Mouse (Mus musculus) intestine, embryonic 14.5 days (tissue): ENCODE data around the gene Ppif. TPM values are rescaled to one million over a fixed set of nuclear protein-coding genes. Genes with fewer than 3 reads are reported as not detected.

Source experiments
- ATAC-seq: fragments of 200-750 bp; cut with Nextera tagmentation; replicated peaks from 2 replicates; pipeline ENCODE4 v1.8.0; 2017; ENCODE audit warnings: low read depth, moderate number of reproducible peaks, moderate TSS enrichment, moderate library complexity; ENCODE audit not compliant: low FRiP score, low TSS enrichment
- DNase-seq: peaks from one replicate; pipeline ENCODE4 v3.0.0-alpha.2; 2018; ENCODE audit warnings: low spot score
- H3K27ac ChIP-seq: fragments of 300-500 bp; sonication (generic); 2 replicates; pipeline ENCODE4 v1.5.1; 2014; ENCODE audit warnings: low read depth, mild to moderate bottlenecking, control low read depth
- H3K27me3 ChIP-seq: fragments of 300-500 bp; sonication (generic); replicated peaks from 2 replicates; pipeline ENCODE4 v1.6.1; 2014; ENCODE audit warnings: low read length, control low read depth; ENCODE audit not compliant: control insufficient read depth, insufficient read depth
- H3K36me3 ChIP-seq: fragments of 300-500 bp; sonication (generic); 2 replicates; pipeline ENCODE4 v1.6.1; 2014; ENCODE audit warnings: low read length, control low read depth; ENCODE audit not compliant: control insufficient read depth, insufficient read depth
- H3K4me1 ChIP-seq: fragments of 300-500 bp; sonication (generic); replicated peaks from 2 replicates; pipeline ENCODE4 v1.6.1; 2014; ENCODE audit warnings: low read length, control low read depth, mixed read lengths; ENCODE audit not compliant: control insufficient read depth, insufficient read depth
- H3K4me2 ChIP-seq: fragments of 300-500 bp; sonication (generic); 2 replicates; pipeline ENCODE4 v1.6.1; 2014; ENCODE audit warnings: low read length
- H3K4me3 ChIP-seq: fragments of 300-500 bp; sonication (generic); 2 replicates; pipeline ENCODE4 v1.5.1; 2014; ENCODE audit warnings: low read depth, low read length, control low read depth, mixed read lengths
- H3K9ac ChIP-seq: fragments of 300-500 bp; sonication (generic); 2 replicates; pipeline ENCODE4 v1.6.1; 2014; ENCODE audit warnings: mild to moderate bottlenecking, low read length
- H3K9me3 ChIP-seq: fragments of 300-500 bp; sonication (generic); 2 replicates; pipeline ENCODE4 v1.6.1; 2016; ENCODE audit warnings: low read length, control low read depth; ENCODE audit not compliant: control insufficient read depth
- WGBS: fragments of 180-500 bp; shearing (Covaris S2); extraction: QIAGEN DNeasy Blood & Tissue Kit; methylation state at CpG from one replicate; pipeline ENCODE4 v1.1.7; 2014; 5-methylcytosine and 5-hydroxymethylcytosine counted together
- polyA plus RNA-seq: library from polyadenylated mRNA; unstranded; fragments of >200 nt; fragmentation: Nextera tagmentation; extraction: Ambion mirVana; gene quantifications from 2 replicates; pipeline ENCODE4 v1.2.1, GENCODE M21; 2014

Gene Ppif
- polyA plus RNA-seq, 1 experiment from 2014 or later = 71.4 TPM

DNA sequence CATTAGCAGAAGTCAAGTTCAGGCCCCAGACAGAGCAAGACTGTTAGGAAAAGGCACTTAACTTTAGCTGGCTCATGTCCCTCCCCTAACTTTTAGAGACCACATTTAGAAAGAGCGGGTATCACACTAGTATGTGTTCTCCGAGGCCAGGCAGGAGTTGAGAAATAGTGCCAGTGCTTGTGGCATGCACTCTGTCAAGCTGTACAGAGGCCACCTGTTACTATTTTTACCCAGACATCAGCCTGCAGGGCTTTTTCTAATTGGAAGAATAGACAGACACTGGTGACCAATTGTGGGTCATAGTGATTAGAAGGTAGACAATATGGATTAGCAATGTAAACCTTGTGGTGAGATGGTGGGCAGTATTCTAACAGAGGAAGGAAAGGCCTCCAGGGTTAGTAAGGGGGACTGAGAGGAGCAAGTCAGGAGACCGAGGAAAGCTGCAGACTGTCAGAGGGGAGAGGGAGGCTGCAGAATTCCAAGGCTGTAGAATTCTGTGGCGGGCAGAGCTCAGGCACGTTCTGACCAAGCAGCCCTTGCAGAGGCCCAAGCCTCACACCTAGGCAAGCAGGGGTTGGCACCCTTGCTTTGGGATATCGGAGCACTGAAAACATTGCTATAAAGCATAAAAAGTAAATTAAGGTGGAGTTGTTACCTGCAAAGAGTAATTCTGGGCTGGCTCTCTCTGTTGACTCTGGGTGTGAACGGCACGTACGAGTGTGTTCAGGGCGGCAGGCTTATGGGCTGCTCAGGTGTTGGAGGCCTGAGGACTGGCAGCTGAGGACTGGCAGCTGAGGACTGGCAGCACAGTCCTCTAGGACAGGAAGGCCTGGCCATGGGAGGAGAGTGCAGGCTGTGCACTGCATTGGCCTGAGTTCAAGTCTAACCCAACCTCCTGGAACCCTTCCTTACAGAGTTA lies 6.7 kb upstream of the Ppif start:
- DNase-seq (no peak), ATAC-seq (no peak; the same call in 1 of the 2 replicates)
- Histone ChIP-seq H3K36me3 (no peaks in the 10 kb centered on the region), H3K27ac (peak overlapping the region; percentile 64; the same call in 1 of the 2 replicates), H3K4me3 (no peak overlapping the region), H3K4me1 (0 out of 2 replicates have a peak, but pooled peaks cover 4% of the 10 kb centered on the region), H3K27me3 (no peaks in the 10 kb centered on the region), H3K9ac (no peak overlapping the region), H3K9me3 (no peaks in the 10 kb centered on the region), H3K4me2 (no peak overlapping the region)
- WGBS = 68% methylated on average over 10 of the region's 10 CpGs

DNA sequence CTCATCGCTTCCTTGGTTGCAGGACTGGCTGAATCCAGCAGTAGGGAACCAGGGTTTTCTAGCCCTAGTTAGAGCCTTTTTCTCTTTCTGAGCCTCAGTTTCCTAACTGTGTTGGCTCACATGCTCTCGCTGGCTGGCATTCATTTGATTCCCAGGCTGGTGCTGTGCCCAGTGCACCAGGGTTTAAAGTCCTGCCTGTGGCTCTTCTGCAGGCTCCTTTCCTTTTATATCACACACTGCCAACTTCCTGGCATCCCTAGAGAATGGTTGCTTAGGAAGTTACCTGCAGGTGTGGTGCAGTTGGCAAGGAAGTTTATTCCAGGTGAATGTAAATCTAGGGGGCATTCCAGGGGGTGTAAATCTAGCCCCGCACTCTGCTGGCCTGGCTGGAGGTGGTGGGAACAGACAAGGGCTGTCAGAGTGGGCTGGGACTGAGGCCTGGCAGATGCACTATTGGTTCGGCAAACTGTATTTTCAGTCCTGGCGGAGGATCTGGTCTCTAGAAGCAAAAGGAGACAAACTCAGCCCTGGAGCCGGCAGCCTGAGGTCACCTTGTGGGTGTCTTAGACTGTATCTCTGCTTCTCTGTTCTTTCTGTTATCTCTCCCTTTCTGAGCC lies 575 bp upstream of the Ppif start:
- H3K4me1 ChIP-seq = peaks cover 15% of the 10 kb centered on the region
- no peak overlapping the region; the same call in 1 of the 2 replicates for H3K27ac ChIP-seq
- peak overlapping the region; percentile 74; the same call in 1 of the 2 replicates for H3K4me3 ChIP-seq
- DNase-seq = no peak
- ATAC-seq = peak; percentile 30; the same call in 1 of the 2 replicates
- H3K27me3 ChIP-seq = no peaks in the 10 kb centered on the region
- H3K9ac ChIP-seq = no peak overlapping the region
- H3K9me3 ChIP-seq = no peaks in the 10 kb centered on the region
- H3K36me3 ChIP-seq = peaks cover 27% of the 10 kb centered on the region
- 55% methylated on average over 6 of the region's 6 CpGs for WGBS
- peak overlapping the region; percentile 83 for H3K4me2 ChIP-seq

DNA sequence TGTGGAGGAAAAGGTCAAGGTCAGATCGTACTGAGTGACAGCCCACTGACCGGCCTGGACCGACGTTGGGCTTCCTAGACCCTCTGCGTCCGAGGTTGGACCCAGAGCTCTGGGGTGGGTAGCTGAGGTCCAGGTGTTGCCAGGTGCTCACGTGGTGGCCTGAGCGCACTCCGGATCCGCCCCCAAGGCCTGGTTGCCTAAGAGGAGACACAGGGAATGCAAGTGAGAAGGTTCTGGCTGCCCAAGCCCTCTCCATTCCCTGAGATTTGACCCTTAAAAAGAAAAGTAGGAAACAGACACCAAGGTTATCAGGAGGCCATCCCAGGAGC lies 579 bp downstream of the Ppif start:
- Histone ChIP-seq H3K4me2 (peak overlapping the region; percentile 83), H3K9ac (peak overlapping the region; percentile 70), H3K4me3 (peak overlapping the region; percentile 74), H3K36me3 (peaks cover 38% of the 10 kb centered on the region), H3K27me3 (no peaks in the 10 kb centered on the region), H3K4me1 (peaks cover 15% of the 10 kb centered on the region), H3K27ac (peak overlapping the region; percentile 25; the same call in 1 of the 2 replicates), H3K9me3 (no peaks in the 10 kb centered on the region)
- DNase-seq (peak; percentile 72), ATAC-seq (peak; percentile 74)
- WGBS = 0% methylated on average over 10 of the region's 10 CpGs

DNA sequence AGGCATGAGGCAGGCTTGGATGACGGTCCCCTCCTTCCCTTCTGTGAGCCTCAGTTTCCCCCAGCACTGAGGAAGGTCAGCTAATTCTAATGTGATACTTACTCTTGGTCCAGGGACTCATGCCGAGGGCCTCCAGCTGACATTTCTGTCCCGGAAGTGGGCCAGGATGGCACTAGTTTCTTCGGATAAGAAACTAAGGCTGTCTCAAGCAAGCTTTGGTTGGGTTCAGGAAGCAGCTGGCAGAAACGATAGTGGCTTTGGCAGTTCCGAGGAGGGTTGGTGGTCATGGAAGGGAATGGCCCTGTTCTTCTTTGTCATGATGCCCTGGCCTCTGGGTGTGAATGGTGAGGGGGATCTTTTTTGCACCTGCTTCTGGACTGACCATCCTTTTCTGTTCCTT lies 1.1 kb downstream of the Ppif start:
- Histone ChIP-seq H3K4me2 (peak overlapping the region; percentile 83), H3K4me1 (peaks cover 15% of the 10 kb centered on the region), H3K9me3 (no peaks in the 10 kb centered on the region), H3K36me3 (peaks cover 43% of the 10 kb centered on the region), H3K27ac (no peak overlapping the region), H3K27me3 (no peaks in the 10 kb centered on the region), H3K9ac (peak overlapping the region; percentile 70), H3K4me3 (peak overlapping the region; percentile 74)
- DNase-seq (no peak), ATAC-seq (no peak)
- WGBS = 67% methylated on average over 6 of the region's 6 CpGs

DNA sequence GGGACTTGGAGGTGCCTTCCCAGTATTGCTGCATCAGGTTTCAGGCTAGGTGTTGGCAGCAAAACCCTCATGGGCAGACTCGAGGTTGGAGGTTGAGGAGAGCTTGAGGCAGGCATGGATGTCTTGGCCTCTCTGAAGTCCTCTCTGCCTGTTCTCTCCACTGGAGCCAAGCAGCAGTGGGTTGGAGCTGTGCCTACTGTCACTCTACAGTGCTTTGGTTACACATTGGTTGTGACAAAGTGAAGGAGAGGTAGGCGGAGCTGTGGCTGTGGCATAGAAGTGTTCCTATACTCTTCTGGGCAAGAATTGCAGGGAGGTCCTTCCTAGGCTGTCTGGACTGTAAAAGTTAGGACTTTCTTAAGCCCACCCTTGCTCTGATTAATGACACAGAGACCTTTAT lies 2.4 kb downstream of the Ppif start:
- WGBS = 78% methylated on average over 2 of the region's 2 CpGs
- DNase-seq (no peak), ATAC-seq (no peak)
- H3K9ac ChIP-seq = no peak overlapping the region
- H3K36me3 ChIP-seq = peaks cover 51% of the 10 kb centered on the region
- H3K27ac ChIP-seq = no peak overlapping the region
- no peaks in the 10 kb centered on the region for H3K27me3 ChIP-seq
- H3K4me2 ChIP-seq = no peak overlapping the region
- H3K9me3 ChIP-seq = no peaks in the 10 kb centered on the region
- H3K4me1 ChIP-seq = peaks cover 15% of the 10 kb centered on the region
- H3K4me3 ChIP-seq = no peak overlapping the region

DNA sequence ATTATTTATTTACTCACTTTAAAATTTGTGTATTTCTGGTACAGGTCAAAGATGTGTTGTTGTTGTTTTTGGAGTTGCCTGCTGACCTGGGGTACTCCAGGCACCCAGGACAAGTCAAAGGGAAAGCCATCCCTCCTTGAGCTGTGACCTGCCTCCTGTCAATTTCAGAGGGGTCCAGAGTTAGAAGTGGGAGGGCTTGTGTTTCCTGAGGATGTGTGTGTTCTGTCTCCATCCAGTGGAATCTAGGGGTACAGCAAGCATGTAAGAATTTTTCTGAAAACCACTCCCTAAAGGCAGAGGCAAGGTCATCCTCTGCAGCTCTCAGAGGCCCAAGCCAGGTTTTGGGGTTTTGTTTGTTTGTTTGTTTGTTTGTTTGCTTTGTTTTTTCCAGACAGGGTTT lies 8.0 kb downstream of the Ppif start:
- H3K4me2 ChIP-seq = no peak overlapping the region
- no peak overlapping the region for H3K4me3 ChIP-seq
- H3K36me3 ChIP-seq = peaks cover 38% of the 10 kb centered on the region
- no peak overlapping the region for H3K9ac ChIP-seq
- no peaks in the 10 kb centered on the region for H3K9me3 ChIP-seq
- H3K27ac ChIP-seq = no peak overlapping the region
- H3K4me1 ChIP-seq = no peaks in the 10 kb centered on the region
- ATAC-seq (peak; percentile 70), DNase-seq (peak; percentile 64)
- no peaks in the 10 kb centered on the region for H3K27me3 ChIP-seq

DNA sequence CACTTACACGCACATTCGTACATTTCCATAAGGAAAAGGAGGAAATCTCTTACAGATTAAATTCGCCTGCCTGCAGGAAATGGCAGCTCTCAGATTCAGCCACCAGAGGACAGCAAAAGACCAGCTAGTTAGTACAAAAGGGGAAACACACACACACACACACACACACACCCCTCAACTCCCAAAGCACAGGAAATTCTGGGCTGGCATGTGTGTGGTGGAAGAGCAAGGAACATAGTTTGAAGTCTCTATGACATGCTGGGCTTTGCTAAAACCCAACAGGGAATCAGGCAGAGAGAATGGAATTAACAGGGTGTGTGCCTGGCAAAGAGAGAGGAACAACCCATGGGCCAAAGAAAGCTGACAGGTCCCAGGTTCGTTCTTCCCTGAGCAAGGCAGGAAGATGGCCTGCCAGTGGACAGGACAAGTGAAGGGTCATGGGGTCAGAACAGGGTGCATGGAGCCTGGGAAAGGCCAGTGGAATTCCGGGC lies 13.8 kb downstream of the Ppif start:
- H3K27ac ChIP-seq = no peak overlapping the region
- H3K9me3 ChIP-seq = no peaks in the 10 kb centered on the region
- H3K27me3 ChIP-seq = no peaks in the 10 kb centered on the region
- WGBS = 55% methylated on average over 5 of the region's 5 CpGs
- H3K9ac ChIP-seq = no peak overlapping the region
- H3K4me1 ChIP-seq = peaks cover 39% of the 10 kb centered on the region
- no peak for ATAC-seq
- no peaks in the 10 kb centered on the region for H3K36me3 ChIP-seq
- H3K4me3 ChIP-seq = no peak overlapping the region
- H3K4me2 ChIP-seq = no peak overlapping the region
- DNase-seq = peak; percentile 78

DNA sequence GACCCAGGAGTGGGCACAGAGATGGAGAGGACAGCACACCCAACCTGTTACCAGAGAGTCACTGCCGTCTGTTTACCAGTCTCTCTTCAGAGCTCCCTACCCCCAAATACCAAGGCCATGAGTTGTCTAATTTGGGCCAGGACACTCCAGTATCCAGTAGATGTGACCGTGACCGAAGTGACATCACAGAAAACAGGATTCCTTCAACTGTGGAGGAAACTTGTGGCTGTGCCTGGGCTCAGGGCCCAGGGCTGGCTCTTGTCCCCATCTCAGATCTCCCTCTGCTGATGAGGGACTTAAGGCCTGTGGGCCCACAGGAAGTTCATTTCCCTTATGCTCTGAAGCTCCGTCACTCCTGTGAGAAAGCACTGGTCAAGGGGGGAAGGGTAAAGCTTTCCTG lies 14.5 kb downstream of the Ppif start:
- H3K27me3 ChIP-seq = no peaks in the 10 kb centered on the region
- 67% methylated on average over 4 of the region's 4 CpGs for WGBS
- H3K4me1 ChIP-seq = peaks cover 39% of the 10 kb centered on the region
- no peak overlapping the region for H3K4me3 ChIP-seq
- no peaks in the 10 kb centered on the region for H3K9me3 ChIP-seq
- ATAC-seq (no peak), DNase-seq (no peak)
- H3K4me2 ChIP-seq = no peak overlapping the region
- H3K9ac ChIP-seq = 0 out of 2 replicates have a peak overlapping the region, but pooled peaks have one; percentile 0
- H3K36me3 ChIP-seq = no peaks in the 10 kb centered on the region
- H3K27ac ChIP-seq = no peak overlapping the region
